Mouse (Mus musculus) stomach, embryonic 16.5 days (tissue): ENCODE measurements around the gene Ube2e1. TPM values are rescaled to one million over a fixed set of nuclear protein-coding genes. Genes with fewer than 3 reads are reported as not detected.

Source experiments
- polyA plus RNA-seq: library from polyadenylated mRNA; unstranded; fragments of >200 nt; fragmentation: Nextera tagmentation; extraction: Ambion mirVana; gene quantifications from 2 replicates; pipeline ENCODE4 v1.2.1, GENCODE M21; 2015

The Ube2e1 gene
- polyA plus RNA-seq, 1 experiment from 2014 or later: 132 TPM

Other genes with a start within 250 kb of the Ube2e1 start
- gene Nr1d2, start 92.7 kb downstream of the Ube2e1 start, polyA plus RNA-seq: 7.3 and 7.5 TPM in 2 replicates
- 16.7 and 19.5 TPM in 2 replicates for gene Nkiras1, start 60.7 kb downstream of the Ube2e1 start, polyA plus RNA-seq
- 302 and 417 TPM in 2 replicates for gene Rpl15, start 60.5 kb downstream of the Ube2e1 start, polyA plus RNA-seq